Mouse (Mus musculus) gastrocnemius, postnatal 14 days (tissue): Measurements from ENCODE around the gene Sfmbt1. TPM values are rescaled to one million over a fixed set of nuclear protein-coding genes. Genes with fewer than 3 reads are reported as not detected.

ENCODE experiments used
- DNase-seq: peaks from one replicate; pipeline ENCODE4 v3.0.0; 2021; ENCODE audit warnings: mixed read lengths
- intact Hi-C: fragments of 180-260 bp; cut with DNase I; formaldehyde crosslinking; loops from one replicate; pipeline ENCODE4 v1.15.1; 2025; ENCODE audit warnings: low total_unique reads
- total RNA-seq, 2 experiments: library from RNA; stranded (reverse); gene quantifications; 2 replicates each; pipeline ENCODE4 v1.2.3; 2021

The Sfmbt1 gene
- total RNA-seq, 2 experiments from 2014 or later: 7.4 to 7.9 TPM

- intact Hi-C loops: no loop called here
These were observed 152.4 kb downstream of the Sfmbt1 start for GRCm38 (mm10) chr14:30867042-30867441.

DNA sequence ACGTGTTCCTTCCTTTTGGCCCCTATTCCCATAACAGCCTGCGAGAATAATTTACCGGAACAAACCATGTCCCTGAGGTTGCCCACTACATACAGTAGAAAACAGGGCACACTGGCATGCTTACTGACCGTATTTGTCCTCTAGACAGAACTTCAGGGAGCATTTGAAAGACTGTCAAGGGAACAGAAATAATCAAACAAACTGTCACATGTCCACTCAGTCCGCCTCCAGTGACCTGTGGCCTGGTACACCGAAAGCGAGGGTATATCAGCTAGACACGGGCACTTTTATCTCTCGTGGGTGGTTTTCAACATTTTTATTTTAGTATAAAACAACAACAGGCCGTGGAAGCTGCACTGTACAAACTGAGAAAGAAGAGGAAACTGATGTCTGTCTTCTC is 154.2 kb downstream of the Sfmbt1 start:
- intact Hi-C loops: no loop called here

More at GRCm38 (mm10) chr14:30867042-30867441, 152.4 kb downstream of the Sfmbt1 start:
- DNase-seq: peak; percentile 85

DNA sequence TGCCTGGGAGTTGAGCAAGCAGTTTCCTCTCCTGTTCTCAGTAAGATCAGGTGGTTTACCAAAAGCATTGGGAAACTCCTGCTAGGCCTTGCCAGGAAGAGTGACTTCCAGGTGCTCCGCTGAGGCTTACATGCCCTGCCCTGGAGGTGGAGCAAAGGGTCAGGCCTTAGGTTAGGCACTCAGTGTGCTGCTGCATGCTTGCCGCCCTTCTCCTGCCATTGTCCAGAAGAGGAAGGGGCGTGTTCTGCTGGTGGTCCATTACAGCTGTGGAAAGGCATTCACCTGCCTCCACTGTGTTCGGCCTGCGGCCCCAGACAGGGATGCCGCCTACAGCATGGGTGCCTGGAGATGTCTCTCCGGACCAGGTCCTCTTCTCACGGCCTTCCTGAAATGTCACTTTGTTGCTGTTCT is 154.7 kb downstream of the Sfmbt1 start:
- intact Hi-C loops: no loop called here
- DNase-seq: no peak

More for the DNA sequence above, 154.2 kb downstream of the Sfmbt1 start:
- DNase-seq: no peak

GRCm38 (mm10) chr14:30870206-30871147 is 155.8 kb downstream of the Sfmbt1 start:
- DNase-seq: no peak
- intact Hi-C loops: no loop called here

Other genes with a start within 250 kb of the Sfmbt1 start
- gene Dcp1a, start 235.3 kb upstream of the Sfmbt1 start, total RNA-seq: 1 to 10 TPM; 8.3 to 8.4 TPM
- gene Cacna1d, start 223.4 kb upstream of the Sfmbt1 start, total RNA-seq: under 1 TPM; 0.66 to 0.73 TPM
- gene Tkt, start 166.5 kb upstream of the Sfmbt1 start, total RNA-seq: 10 to 100 TPM; 13.7 to 19.7 TPM
- 1 to 10 TPM; 7.8 to 9.1 TPM for gene Prkcd, start 88.6 kb upstream of the Sfmbt1 start, total RNA-seq
- 1 to 10 TPM; 5.5 to 6.7 TPM for gene Rft1, start 60.5 kb upstream of the Sfmbt1 start, total RNA-seq
- gene Tmem110, start 110.7 kb downstream of the Sfmbt1 start, total RNA-seq: 1 to 10 TPM; 7.5 to 8.5 TPM
- 10 to 100 TPM; 74.0 to 90.1 TPM for gene Mustn1, start 164.4 kb downstream of the Sfmbt1 start, total RNA-seq
- not detected for gene Itih4, start 171.6 kb downstream of the Sfmbt1 start, total RNA-seq
- under 1 TPM; 0.13 to 0.18 TPM for gene Itih3, start 208.9 kb downstream of the Sfmbt1 start, total RNA-seq
- not detected for gene Itih1, start 228.4 kb downstream of the Sfmbt1 start, total RNA-seq
- 1 to 10 TPM; 4.0 to 4.2 TPM for gene Nek4, start 236.5 kb downstream of the Sfmbt1 start, total RNA-seq